Mouse (Mus musculus): ENCODE measurements around the gene Lzts3. TPM values are rescaled to one million over a fixed set of nuclear protein-coding genes. Genes with fewer than 3 reads are reported as not detected.

Gene Lzts3
- polyA plus RNA-seq, 1 experiment from 2014 or later = 8.4 TPM

GRCm38 (mm10) chr2:130642197-130642660 lies 374 bp downstream of the Lzts3 start:
- H3K4me3 ChIP-seq (replicated peaks; ENCODE audit: low read length) = peak overlapping the region; percentile 73
- ATAC-seq (ENCODE audit: insufficient read depth, low FRiP score) = peak; percentile 3; the same call in 1 of the 2 replicates
- H3K36me3 ChIP-seq (ENCODE audit: control insufficient read depth, insufficient read depth, low read length) = no peaks in the 10 kb centered on the region
- peaks cover 6% of the 10 kb centered on the region for H3K4me1 ChIP-seq (ENCODE audit: control insufficient read depth, insufficient read depth, low read length)
- 1% methylated on average over 15 of the region's 27 CpGs for WGBS
- H3K27me3 ChIP-seq (ENCODE audit: control insufficient read depth, insufficient read depth, low read length) = no peaks in the 10 kb centered on the region
- H3K9me3 ChIP-seq (replicated peaks; ENCODE audit: control insufficient read depth, low read length) = no peaks in the 10 kb centered on the region
- H3K27ac ChIP-seq (ENCODE audit: low read length) = no peak overlapping the region
- peak overlapping the region; percentile 77 for H3K9ac ChIP-seq (ENCODE audit: low read length)
- peak overlapping the region; percentile 96 for H3K4me2 ChIP-seq (ENCODE audit: low read depth, low read length)

GRCm38 (mm10) chr2:130641351-130642025 lies 1.1 kb downstream of the Lzts3 start:
- 0 out of 2 replicates have a peak overlapping the region, but pooled peaks have one; percentile 19 for H3K9ac ChIP-seq (ENCODE audit: low read length)
- WGBS = 55% methylated on average over 6 of the region's 6 CpGs
- peak overlapping the region; percentile 96 for H3K4me2 ChIP-seq (ENCODE audit: low read depth, low read length)
- peaks cover 6% of the 10 kb centered on the region for H3K4me1 ChIP-seq (ENCODE audit: control insufficient read depth, insufficient read depth, low read length)
- no peak overlapping the region for H3K27ac ChIP-seq (ENCODE audit: low read length)
- no peaks in the 10 kb centered on the region for H3K9me3 ChIP-seq (replicated peaks; ENCODE audit: control insufficient read depth, low read length)
- ATAC-seq (ENCODE audit: insufficient read depth, low FRiP score) = no peak
- H3K36me3 ChIP-seq (ENCODE audit: control insufficient read depth, insufficient read depth, low read length) = no peaks in the 10 kb centered on the region
- H3K27me3 ChIP-seq (ENCODE audit: control insufficient read depth, insufficient read depth, low read length) = 0 out of 2 replicates have a peak, but pooled peaks cover 3% of the 10 kb centered on the region
- peak overlapping the region; percentile 73; the same call in 1 of the 2 replicates for H3K4me3 ChIP-seq (replicated peaks; ENCODE audit: low read length)

- H3K36me3 ChIP-seq (ENCODE audit: control insufficient read depth, insufficient read depth, low read length) = no peaks in the 10 kb centered on the region
- H3K9me3 ChIP-seq (replicated peaks; ENCODE audit: control insufficient read depth, low read length) = no peaks in the 10 kb centered on the region
- H3K27me3 ChIP-seq (ENCODE audit: control insufficient read depth, insufficient read depth, low read length) = peaks cover 12% of the 10 kb centered on the region
- H3K4me3 ChIP-seq (replicated peaks; ENCODE audit: low read length) = no peak overlapping the region
- H3K4me2 ChIP-seq (ENCODE audit: low read depth, low read length) = no peak overlapping the region
- peaks cover 20% of the 10 kb centered on the region for H3K4me1 ChIP-seq (ENCODE audit: control insufficient read depth, insufficient read depth, low read length)
- no peak overlapping the region for H3K9ac ChIP-seq (ENCODE audit: low read length)
- WGBS = 71% methylated on average over 6 of the region's 6 CpGs
- H3K27ac ChIP-seq (ENCODE audit: low read length) = peak overlapping the region; percentile 74
- no peak for ATAC-seq (ENCODE audit: insufficient read depth, low FRiP score)
Observed at GRCm38 (mm10) chr2:130639276-130639675, 3.3 kb downstream of the Lzts3 start.

- H3K9ac ChIP-seq (ENCODE audit: low read length) = peak overlapping the region; percentile 54
- ATAC-seq (ENCODE audit: insufficient read depth, low FRiP score) = peak; percentile 65
- H3K9me3 ChIP-seq (replicated peaks; ENCODE audit: control insufficient read depth, low read length) = no peaks in the 10 kb centered on the region
- WGBS = 33% methylated on average over 16 of the region's 16 CpGs
- H3K27ac ChIP-seq (ENCODE audit: low read length) = peak overlapping the region; percentile 74
- peaks cover 20% of the 10 kb centered on the region for H3K4me1 ChIP-seq (ENCODE audit: control insufficient read depth, insufficient read depth, low read length)
- peak overlapping the region; percentile 31 for H3K4me3 ChIP-seq (replicated peaks; ENCODE audit: low read length)
- H3K4me2 ChIP-seq (ENCODE audit: low read depth, low read length) = peak overlapping the region; percentile 30
- no peaks in the 10 kb centered on the region for H3K36me3 ChIP-seq (ENCODE audit: control insufficient read depth, insufficient read depth, low read length)
- peaks cover 17% of the 10 kb centered on the region for H3K27me3 ChIP-seq (ENCODE audit: control insufficient read depth, insufficient read depth, low read length)
Observed at GRCm38 (mm10) chr2:130638101-130638611, 4.4 kb downstream of the Lzts3 start.

GRCm38 (mm10) chr2:130635847-130636246 lies 6.8 kb downstream of the Lzts3 start:
- WGBS = 37% methylated on average over 21 of the region's 21 CpGs
- no peak for ATAC-seq (ENCODE audit: insufficient read depth, low FRiP score)
- Histone ChIP-seq H3K4me2 (ENCODE audit: low read depth, low read length) (peak overlapping the region; percentile 76), H3K27me3 (ENCODE audit: control insufficient read depth, insufficient read depth, low read length) (peaks cover 17% of the 10 kb centered on the region), H3K27ac (ENCODE audit: low read length) (no peak overlapping the region), H3K4me3 (replicated peaks; ENCODE audit: low read length) (no peak overlapping the region), H3K36me3 (ENCODE audit: control insufficient read depth, insufficient read depth, low read length) (no peaks in the 10 kb centered on the region), H3K4me1 (ENCODE audit: control insufficient read depth, insufficient read depth, low read length) (peaks cover 15% of the 10 kb centered on the region; the same call in 1 of the 2 replicates), H3K9ac (ENCODE audit: low read length) (0 out of 2 replicates have a peak overlapping the region, but pooled peaks have one; percentile 20), H3K9me3 (replicated peaks; ENCODE audit: control insufficient read depth, low read length) (no peaks in the 10 kb centered on the region)

- Histone ChIP-seq H3K36me3 (ENCODE audit: control insufficient read depth, insufficient read depth, low read length) (no peaks in the 10 kb centered on the region), H3K27me3 (ENCODE audit: control insufficient read depth, insufficient read depth, low read length) (peaks cover 17% of the 10 kb centered on the region), H3K4me1 (ENCODE audit: control insufficient read depth, insufficient read depth, low read length) (peaks cover 15% of the 10 kb centered on the region; the same call in 1 of the 2 replicates), H3K4me2 (ENCODE audit: low read depth, low read length) (peak overlapping the region; percentile 76), H3K9me3 (replicated peaks; ENCODE audit: control insufficient read depth, low read length) (no peaks in the 10 kb centered on the region), H3K27ac (ENCODE audit: low read length) (no peak overlapping the region), H3K9ac (ENCODE audit: low read length) (peak overlapping the region; percentile 70), H3K4me3 (replicated peaks; ENCODE audit: low read length) (peak overlapping the region; percentile 45)
- 8% methylated on average over 38 of the region's 38 CpGs for WGBS
- ATAC-seq (ENCODE audit: insufficient read depth, low FRiP score) = peak; percentile 20; the same call in 1 of the 2 replicates
Observed at GRCm38 (mm10) chr2:130634739-130635411, 7.7 kb downstream of the Lzts3 start.

GRCm38 (mm10) chr2:130634006-130634738 lies 8.4 kb downstream of the Lzts3 start:
- ATAC-seq (ENCODE audit: insufficient read depth, low FRiP score) = no peak

GRCm38 (mm10) chr2:130632887-130633675 lies 9.5 kb downstream of the Lzts3 start:
- Histone ChIP-seq H3K4me1 (ENCODE audit: control insufficient read depth, insufficient read depth, low read length) (peaks cover 25% of the 10 kb centered on the region), H3K27ac (ENCODE audit: low read length) (no peak overlapping the region)
- ATAC-seq (ENCODE audit: insufficient read depth, low FRiP score) = no peak

More at GRCm38 (mm10) chr2:130634006-130634738, 8.4 kb downstream of the Lzts3 start:
- Histone ChIP-seq H3K9me3 (replicated peaks; ENCODE audit: control insufficient read depth, low read length) (no peaks in the 10 kb centered on the region), H3K9ac (ENCODE audit: low read length) (peak overlapping the region; percentile 70; the same call in 1 of the 2 replicates), H3K27ac (ENCODE audit: low read length) (no peak overlapping the region), H3K4me3 (replicated peaks; ENCODE audit: low read length) (peak overlapping the region; percentile 45), H3K36me3 (ENCODE audit: control insufficient read depth, insufficient read depth, low read length) (no peaks in the 10 kb centered on the region), H3K27me3 (ENCODE audit: control insufficient read depth, insufficient read depth, low read length) (peaks cover 17% of the 10 kb centered on the region), H3K4me2 (ENCODE audit: low read depth, low read length) (peak overlapping the region; percentile 76), H3K4me1 (ENCODE audit: control insufficient read depth, insufficient read depth, low read length) (peaks cover 15% of the 10 kb centered on the region; the same call in 1 of the 2 replicates)
- 21% methylated on average over 14 of the region's 14 CpGs for WGBS

More at GRCm38 (mm10) chr2:130632887-130633675, 9.5 kb downstream of the Lzts3 start:
- WGBS = 58% methylated on average over 5 of the region's 5 CpGs
- Histone ChIP-seq H3K9me3 (replicated peaks; ENCODE audit: control insufficient read depth, low read length) (no peaks in the 10 kb centered on the region), H3K9ac (ENCODE audit: low read length) (no peak overlapping the region), H3K4me3 (replicated peaks; ENCODE audit: low read length) (no peak overlapping the region), H3K4me2 (ENCODE audit: low read depth, low read length) (no peak overlapping the region), H3K27me3 (ENCODE audit: control insufficient read depth, insufficient read depth, low read length) (peaks cover 17% of the 10 kb centered on the region), H3K36me3 (ENCODE audit: control insufficient read depth, insufficient read depth, low read length) (no peaks in the 10 kb centered on the region)

All from stomach, embryonic 16.5 days (tissue).